Mouse (Mus musculus): Measurements from ENCODE around the gene Katnb1. TPM values are rescaled to one million over a fixed set of nuclear protein-coding genes. Genes with fewer than 3 reads are reported as not detected.

Katnb1 gene
- polyA plus RNA-seq, 1 experiment: 16.1 TPM

- TF ChIP-seq EP300 (IDR thresholded peaks at IDR 0.05; ENCODE audit: insufficient read depth, low read depth, low read length) (no peak), POLR2A (IDR thresholded peaks at IDR 0.05; ENCODE audit: insufficient read depth, low read length) (no peak), CTCF (IDR thresholded peaks at IDR 0.05; ENCODE audit: low read depth, low read length) (no peak)
- no peaks in the 10 kb centered on the region for H3K36me3 ChIP-seq (ENCODE audit: control insufficient read depth, insufficient read depth, low read length, poor library complexity, severe bottlenecking)
- no peak overlapping the region for H3K9ac ChIP-seq (ENCODE audit: low read depth, poor library complexity, severe bottlenecking)
- H3K27me3 ChIP-seq (ENCODE audit: control insufficient read depth, insufficient read depth, low read length, poor library complexity, severe bottlenecking): no peaks in the 10 kb centered on the region
- peaks cover 4% of the 10 kb centered on the region for H3K4me1 ChIP-seq (ENCODE audit: control insufficient read depth, insufficient read depth, low read length)
- no peak overlapping the region for H3K27ac ChIP-seq (ENCODE audit: insufficient read depth, low read length)
- no peak overlapping the region for H3K4me3 ChIP-seq (ENCODE audit: low read depth, low read length)
- H3K9me3 ChIP-seq (replicated peaks; ENCODE audit: control insufficient read depth, insufficient read depth, low read length, poor library complexity, severe bottlenecking): no peaks in the 10 kb centered on the region
These were observed 68.4 kb downstream of the Katnb1 start for GRCm38 (mm10) chr8:95149426-95149825.

- Histone ChIP-seq H3K9me3 (replicated peaks; ENCODE audit: control insufficient read depth, insufficient read depth, low read length, poor library complexity, severe bottlenecking) (no peaks in the 10 kb centered on the region), H3K4me3 (ENCODE audit: low read depth, low read length) (no peak overlapping the region), H3K36me3 (ENCODE audit: control insufficient read depth, insufficient read depth, low read length, poor library complexity, severe bottlenecking) (no peaks in the 10 kb centered on the region), H3K9ac (ENCODE audit: low read depth, poor library complexity, severe bottlenecking) (no peak overlapping the region), H3K27ac (ENCODE audit: insufficient read depth, low read length) (no peak overlapping the region), H3K4me1 (ENCODE audit: control insufficient read depth, insufficient read depth, low read length) (no peaks in the 10 kb centered on the region), H3K27me3 (ENCODE audit: control insufficient read depth, insufficient read depth, low read length, poor library complexity, severe bottlenecking) (no peaks in the 10 kb centered on the region)
- TF ChIP-seq POLR2A (IDR thresholded peaks at IDR 0.05; ENCODE audit: insufficient read depth, low read length): no peak
- TF ChIP-seq CTCF (IDR thresholded peaks at IDR 0.05; ENCODE audit: low read depth, low read length): no peak
- no peak for TF ChIP-seq EP300 (IDR thresholded peaks at IDR 0.05; ENCODE audit: insufficient read depth, low read depth, low read length)
These were observed 69.6 kb downstream of the Katnb1 start for GRCm38 (mm10) chr8:95150608-95151007.

Other genes starting within 250 kb of the Katnb1 start
- 36.0 and 47.5 TPM in 2 replicates for gene Coq9, start 242.9 kb upstream of the Katnb1 start, polyA plus RNA-seq (2011; ENCODE audit: insufficient read depth, insufficient read length, low read depth, missing spikeins)
- gene Ciapin1, start 242.8 kb upstream of the Katnb1 start, polyA plus RNA-seq (2011; ENCODE audit: insufficient read depth, insufficient read length, low read depth, missing spikeins): 65.2 and 75.8 TPM in 2 replicates
- gene Polr2c, start 223.7 kb upstream of the Katnb1 start, polyA plus RNA-seq (2011; ENCODE audit: insufficient read depth, insufficient read length, low read depth, missing spikeins): 134 and 150 TPM in 2 replicates
- gene Dok4, start 204.9 kb upstream of the Katnb1 start, polyA plus RNA-seq (2011; ENCODE audit: insufficient read depth, insufficient read length, low read depth, missing spikeins): 3.9 and 4.4 TPM in 2 replicates
- gene Ccdc102a, start 163.1 kb upstream of the Katnb1 start, polyA plus RNA-seq (2011; ENCODE audit: insufficient read depth, insufficient read length, low read depth, missing spikeins): 5.1 and 5.4 TPM in 2 replicates
- gene Adgrg5, start 157.5 kb upstream of the Katnb1 start, polyA plus RNA-seq (2011; ENCODE audit: insufficient read depth, insufficient read length, low read depth, missing spikeins): 1.0 and 2.6 TPM in 2 replicates
- 11.4 and 13.8 TPM in 2 replicates for gene Adgrg1, start 106.4 kb upstream of the Katnb1 start, polyA plus RNA-seq (2011; ENCODE audit: insufficient read depth, insufficient read length, low read depth, missing spikeins)
- gene Adgrg3, start 63.5 kb upstream of the Katnb1 start, polyA plus RNA-seq (2011; ENCODE audit: insufficient read depth, insufficient read length, low read depth, missing spikeins): 0.27 TPM in 1 of 2 replicates, not detected in the other
- 0.62 and 0.64 TPM in 2 replicates for gene Drc7, start 26.1 kb upstream of the Katnb1 start, polyA plus RNA-seq (2011; ENCODE audit: insufficient read depth, insufficient read length, low read depth, missing spikeins)
- 19.0 and 22.2 TPM in 2 replicates for gene Kifc3, start 121.6 kb downstream of the Katnb1 start, polyA plus RNA-seq (2011; ENCODE audit: insufficient read depth, insufficient read length, low read depth, missing spikeins)
- gene Cngb1, start 225.4 kb downstream of the Katnb1 start, polyA plus RNA-seq (2011; ENCODE audit: insufficient read depth, insufficient read length, low read depth, missing spikeins): 0.19 and 0.24 TPM in 2 replicates
- not detected in 2 replicates for gene Tepp, start 229.4 kb downstream of the Katnb1 start, polyA plus RNA-seq (2011; ENCODE audit: insufficient read depth, insufficient read length, low read depth, missing spikeins)